31 mouse cellular contexts compared by ENCODE assay signal in genomic region chr14:20689009-20689408, GRCm38 (mm10). TPM values are rescaled to one million over a fixed set of nuclear protein-coding genes. Genes with fewer than 3 reads are reported as not detected.
DNase-seq lines count a peak whose midpoint lies in the region; ATAC-seq and TF ChIP-seq lines count a peak whose summit lies in the region.
"Had no signal": no experiment of that assay in that cellular context is flagged by ENCODE, and none has a peak within 500 bp of the region (broad histone marks: within the 10 kb centered on the region; RNA-seq: fewer than 3 reads in every experiment).

No protein-coding gene starts in this region.

- H3K36me3 ChIP-seq in liver, embryonic 13.5 days: peaks cover 100% of the 10 kb centered on the region
- H3K36me3 ChIP-seq in splenic B cell, adult 2 months (ENCODE audit: control insufficient read depth, insufficient read depth, low read length, poor library complexity, severe bottlenecking): peaks cover 27% of the 10 kb centered on the region

- no peak for TF ChIP-seq CTCF in lung, adult 2 months (IDR thresholded peaks at IDR 0.05; ENCODE audit: insufficient read depth, low read length)

- H3K4me2 ChIP-seq in liver, embryonic 13.5 days: no peak overlapping the region
- H3K4me2 ChIP-seq: embryonic facial prominence, embryonic 13.5 days; forebrain, embryonic 12.5 days; forebrain, embryonic 15.5 days; heart, embryonic 12.5 days; heart, embryonic 15.5 days; hindbrain, embryonic 13.5 days had no signal

- no peak for TF ChIP-seq POLR2A in lung, adult 2 months (IDR thresholded peaks at IDR 0.05; ENCODE audit: borderline replicate concordance, extremely low read depth, low read depth, low read length)

- H3K27ac ChIP-seq in liver, embryonic 13.5 days: no peak overlapping the region
- H3K27ac ChIP-seq: embryonic facial prominence, embryonic 10.5 days; embryonic facial prominence, embryonic 13.5 days; forebrain, embryonic 12.5 days; forebrain, embryonic 15.5 days; heart, embryonic 15.5 days; hindbrain, embryonic 10.5 days; hindbrain, embryonic 13.5 days had no signal

- no peaks in the 10 kb centered on the region for H3K27me3 ChIP-seq in liver, embryonic 13.5 days
- no peaks in the 10 kb centered on the region for H3K27me3 ChIP-seq in splenic B cell, adult 2 months (ENCODE audit: control insufficient read depth, insufficient read depth, low read length, poor library complexity, severe bottlenecking)
- H3K27me3 ChIP-seq: CH12.LX; embryonic facial prominence, embryonic 13.5 days; forebrain, embryonic 12.5 days; forebrain, embryonic 15.5 days; heart, embryonic 12.5 days; heart, embryonic 15.5 days; hindbrain, embryonic 13.5 days; Patski had no signal

- H3K9ac ChIP-seq in liver, embryonic 13.5 days: 0 out of 2 replicates have a peak overlapping the region, but pooled peaks have one; percentile 2
- H3K9ac ChIP-seq: embryonic facial prominence, embryonic 13.5 days; forebrain, embryonic 12.5 days; forebrain, embryonic 15.5 days; heart, embryonic 12.5 days; heart, embryonic 15.5 days; hindbrain, embryonic 13.5 days had no signal

- H3K4me3 ChIP-seq in liver, embryonic 13.5 days (replicated peaks): no peak overlapping the region
- H3K4me3 ChIP-seq in lung, adult 2 months (replicated peaks; ENCODE audit: extremely low read depth, low read depth, low read length): no peak overlapping the region
- H3K4me3 ChIP-seq: embryonic facial prominence, embryonic 10.5 days; embryonic facial prominence, embryonic 13.5 days; erythroblast, embryonic 14.5 days; forebrain, embryonic 12.5 days; forebrain, embryonic 15.5 days; heart, embryonic 12.5 days; heart, embryonic 15.5 days; hindbrain, embryonic 10.5 days; hindbrain, embryonic 13.5 days had no signal

- no peak for DNase-seq in liver, embryonic 13.5 days
- DNase-seq in liver: no peak
- peak; percentile 29 to 35 for DNase-seq in B cell, adult 2 months
- peak; percentile 24 for DNase-seq in splenic B cell, adult 2 months (ENCODE audit: low read depth, low spot score)
- DNase-seq in lung, adult 2 months: no peak
- DNase-seq in adrenal gland, adult 8-10 months: no peak
- DNase-seq: adrenal gland, adult 2 months; adrenal gland, postnatal 25 days; cerebellum, adult 11-12 months; cerebellum, adult 8-10 months; cerebellum, postnatal 10 days; cerebellum, postnatal 36 days; embryo, embryonic 11 days; gastrocnemius, postnatal 25 days; heart, adult 18-20 months; heart, postnatal 10 days; heart, postnatal 36 days had no signal

- peaks cover 7% of the 10 kb centered on the region for H3K4me1 ChIP-seq in liver, embryonic 13.5 days (replicated peaks)
- no peaks in the 10 kb centered on the region for H3K4me1 ChIP-seq in lung, adult 2 months (ENCODE audit: control insufficient read depth, insufficient read depth, low read length)
- H3K4me1 ChIP-seq: embryonic facial prominence, embryonic 13.5 days; forebrain, embryonic 12.5 days; forebrain, embryonic 15.5 days; hindbrain, embryonic 10.5 days had no signal

- 75% methylated on average over 2 of the region's 2 CpGs for WGBS in liver, embryonic 13.5 days (ENCODE audit: insufficient replicate concordance)
- WGBS in lung, adult 2 months: 81% methylated on average over 2 of the region's 2 CpGs

- no peaks in the 10 kb centered on the region for H3K9me3 ChIP-seq in liver, embryonic 13.5 days (replicated peaks)
- H3K9me3 ChIP-seq: embryonic facial prominence, embryonic 10.5 days; embryonic facial prominence, embryonic 13.5 days; forebrain, embryonic 12.5 days; forebrain, embryonic 15.5 days; G1E; heart, embryonic 12.5 days; heart, embryonic 15.5 days; hindbrain, embryonic 10.5 days; hindbrain, embryonic 13.5 days had no signal

- ATAC-seq in liver, embryonic 13.5 days (ENCODE audit: low read depth): no peak
- peak; percentile 59 for ATAC-seq in CD4-positive, CD25-positive, alpha-beta regulatory T cell, adult 4 months
- ATAC-seq: forebrain, embryonic 15.5 days; hindbrain, embryonic 16.5 days; Patski had no signal

RNA-seq across cellular contexts. Expression of gene Fut11, which starts 5.8 kb away (rescaled TPM):
- 6.5 and 7.3 TPM in 2 replicates for polyA plus RNA-seq in liver, embryonic 13.5 days (2015; fragmentation: Nextera tagmentation; extraction: Ambion mirVana)
- polyA plus RNA-seq in CD4-positive, CD25-positive, alpha-beta regulatory T cell, adult 4 months (2017; shearing (Covaris generic)): 1 to 10 TPM; 5.6 to 7.7 TPM
- 24.8 and 34.9 TPM in 2 replicates for polyA plus RNA-seq in lung, adult 2 months (2012; rRNA removed)
- total RNA-seq in adrenal gland, adult 8-10 months (2022): 10 to 100 TPM; 18.7 to 22.5 (median 21.3) TPM

RNA-seq across cellular contexts. Expression of gene Chchd1, which starts 13.8 kb away (rescaled TPM):
- 133 and 150 TPM in 2 replicates for polyA plus RNA-seq in liver, embryonic 13.5 days (2015; fragmentation: Nextera tagmentation; extraction: Ambion mirVana)
- polyA plus RNA-seq in CD4-positive, CD25-positive, alpha-beta regulatory T cell, adult 4 months (2017; shearing (Covaris generic)): 100 to 1,000 TPM; 120 to 143 TPM
- polyA plus RNA-seq in lung, adult 2 months (2012; rRNA removed): 19.7 and 23.2 TPM in 2 replicates
- 10 to 100 TPM; 59.4 to 79.8 (median 72.9) TPM for total RNA-seq in adrenal gland, adult 8-10 months (2022)

RNA-seq across cellular contexts. Expression of gene Sec24c, which starts 14.9 kb away (rescaled TPM):
- polyA plus RNA-seq in liver, embryonic 13.5 days (2015; fragmentation: Nextera tagmentation; extraction: Ambion mirVana): 30.2 and 38.4 TPM in 2 replicates
- 100 to 1,000 TPM; 120 to 181 TPM for polyA plus RNA-seq in CD4-positive, CD25-positive, alpha-beta regulatory T cell, adult 4 months (2017; shearing (Covaris generic))
- 175 TPM in 2 replicates for polyA plus RNA-seq in lung, adult 2 months (2012; rRNA removed)
- total RNA-seq in adrenal gland, adult 8-10 months (2022): 100 to 1,000 TPM; 124 to 167 (median 150) TPM

RNA-seq across cellular contexts. Expression of gene Zswim8, which starts 18.3 kb away (rescaled TPM):
- polyA plus RNA-seq in liver, embryonic 13.5 days (2015; fragmentation: Nextera tagmentation; extraction: Ambion mirVana): 4.0 and 4.6 TPM in 2 replicates
- 10 to 100 TPM; 21.6 to 22.3 TPM for polyA plus RNA-seq in CD4-positive, CD25-positive, alpha-beta regulatory T cell, adult 4 months (2017; shearing (Covaris generic))
- 221 and 236 TPM in 2 replicates for polyA plus RNA-seq in lung, adult 2 months (2012; rRNA removed)
- 100 to 1,000 TPM; 111 to 197 (median 146) TPM for total RNA-seq in adrenal gland, adult 8-10 months (2022)

RNA-seq across cellular contexts. Expression of gene Synpo2l, which starts 20.9 kb away (rescaled TPM):
- 0.41 and 0.51 TPM in 2 replicates for polyA plus RNA-seq in liver, embryonic 13.5 days (2015; fragmentation: Nextera tagmentation; extraction: Ambion mirVana)
- polyA plus RNA-seq in CD4-positive, CD25-positive, alpha-beta regulatory T cell, adult 4 months (2017; shearing (Covaris generic)): not detected
- 1.5 and 4.3 TPM in 2 replicates for polyA plus RNA-seq in lung, adult 2 months (2012; rRNA removed)
- under 1 TPM; 0.22 to 0.43 (median 0.41) TPM for total RNA-seq in adrenal gland, adult 8-10 months (2022)
- polyA plus RNA-seq: erythroblast, embryonic 14.5 days had no signal

Comparison
In these comparisons a context has a peak if more than half of its experiments do, and no peak if none do; other contexts are left out.
1. DNase-seq: peak in B cell, adult 2 months (2 of 2) and splenic B cell, adult 2 months (single experiment); none in liver, embryonic 13.5 days (single experiment), liver (single experiment), lung, adult 2 months (single experiment) and adrenal gland, adult 8-10 months (single experiment).